Mouse (Mus musculus) hindbrain, embryonic 15.5 days (tissue): ENCODE data around the gene Wdr82. TPM values are rescaled to one million over a fixed set of nuclear protein-coding genes. Genes with fewer than 3 reads are reported as not detected.

ENCODE experiments used
- ATAC-seq: fragments of 200-750 bp; cut with Nextera tagmentation; 2 replicates; pipeline ENCODE4 v1.8.0; 2017; ENCODE audit warnings: low read depth, moderate number of reproducible peaks, moderate TSS enrichment; ENCODE audit not compliant: low FRiP score
- H3K27ac ChIP-seq: fragments of 300-500 bp; sonication (generic); replicated peaks from 2 replicates; pipeline ENCODE4 v1.5.1; 2015; ENCODE audit warnings: mild to moderate bottlenecking, inconsistent platforms
- H3K27me3 ChIP-seq: fragments of 300-500 bp; sonication (generic); 2 replicates; pipeline ENCODE4 v1.6.1; 2015; ENCODE audit warnings: control low read depth, inconsistent platforms
- H3K36me3 ChIP-seq: fragments of 300-500 bp; sonication (generic); 2 replicates; pipeline ENCODE4 v1.6.1; 2015; ENCODE audit warnings: control low read depth, inconsistent platforms
- H3K4me1 ChIP-seq: fragments of 300-500 bp; sonication (generic); replicated peaks from 2 replicates; pipeline ENCODE4 v1.6.1; 2015; ENCODE audit warnings: control low read depth, inconsistent platforms
- H3K4me2 ChIP-seq: fragments of 300-500 bp; sonication (generic); 2 replicates; pipeline ENCODE4 v1.6.1; 2015; ENCODE audit warnings: moderate library complexity, mild to moderate bottlenecking, inconsistent platforms
- H3K4me3 ChIP-seq: fragments of 300-500 bp; sonication (generic); 2 replicates; pipeline ENCODE4 v1.5.1; 2015; ENCODE audit warnings: mild to moderate bottlenecking, inconsistent platforms
- H3K9ac ChIP-seq: fragments of 300-500 bp; sonication (generic); 2 replicates; pipeline ENCODE4 v1.6.1; 2015; ENCODE audit warnings: inconsistent platforms
- H3K9me3 ChIP-seq: fragments of 300-500 bp; sonication (generic); 2 replicates; pipeline ENCODE4 v1.6.1; 2016; ENCODE audit warnings: control low read depth, inconsistent platforms
- WGBS: fragments of 180-500 bp; shearing (Covaris S2); methylation state at CpG from one replicate; pipeline ENCODE4 v1.1.7; 2015; 5-methylcytosine and 5-hydroxymethylcytosine counted together
- polyA plus RNA-seq: library from polyadenylated mRNA; unstranded; fragments of >200 nt; fragmentation: Nextera tagmentation; extraction: Ambion mirVana; gene quantifications from 2 replicates; pipeline ENCODE4 v1.2.1, GENCODE M21; 2015

Wdr82 gene
- polyA plus RNA-seq, 1 experiment from 2014 or later = 35.9 TPM

GRCm38 (mm10) chr9:106148541-106149398 is 22.0 kb upstream of the Wdr82 start:
- peaks cover 6% of the 10 kb centered on the region for H3K36me3 ChIP-seq
- H3K4me3 ChIP-seq = peak overlapping the region; percentile 90
- H3K9ac ChIP-seq = peak overlapping the region; percentile 94
- peaks cover 54% of the 10 kb centered on the region for H3K4me1 ChIP-seq
- peak overlapping the region; percentile 96 for H3K27ac ChIP-seq
- H3K4me2 ChIP-seq = peak overlapping the region; percentile 81
- H3K9me3 ChIP-seq = no peaks in the 10 kb centered on the region
- WGBS = 2% methylated on average over 36 of the region's 36 CpGs
- no peaks in the 10 kb centered on the region for H3K27me3 ChIP-seq
- peak; percentile 78 for ATAC-seq

GRCm38 (mm10) chr9:106149399-106149754 is 21.4 kb upstream of the Wdr82 start:
- WGBS = 9% methylated on average over 10 of the region's 10 CpGs
- Histone ChIP-seq H3K4me2 (peak overlapping the region; percentile 81), H3K27ac (peak overlapping the region; percentile 96), H3K9me3 (no peaks in the 10 kb centered on the region), H3K36me3 (peaks cover 6% of the 10 kb centered on the region), H3K4me1 (peaks cover 49% of the 10 kb centered on the region), H3K27me3 (no peaks in the 10 kb centered on the region), H3K4me3 (peak overlapping the region; percentile 90), H3K9ac (peak overlapping the region; percentile 94)
- ATAC-seq = no peak

GRCm38 (mm10) chr9:106154106-106154505 is 16.6 kb upstream of the Wdr82 start:
- peaks cover 41% of the 10 kb centered on the region for H3K4me1 ChIP-seq
- H3K4me2 ChIP-seq = no peak overlapping the region
- no peak for ATAC-seq
- H3K9ac ChIP-seq = no peak overlapping the region
- H3K27me3 ChIP-seq = no peaks in the 10 kb centered on the region
- H3K36me3 ChIP-seq = peaks cover 6% of the 10 kb centered on the region
- H3K27ac ChIP-seq = 0 out of 2 replicates have a peak overlapping the region, but pooled peaks have one; percentile 33
- H3K9me3 ChIP-seq = no peaks in the 10 kb centered on the region
- no peak overlapping the region for H3K4me3 ChIP-seq
- WGBS = 85% methylated on average over 9 of the region's 9 CpGs

- no peaks in the 10 kb centered on the region for H3K27me3 ChIP-seq
- H3K4me3 ChIP-seq = no peak overlapping the region
- H3K4me1 ChIP-seq = peaks cover 28% of the 10 kb centered on the region
- WGBS = 31% methylated on average over 5 of the region's 5 CpGs
- peak; percentile 40 for ATAC-seq
- H3K9me3 ChIP-seq = no peaks in the 10 kb centered on the region
- H3K27ac ChIP-seq = peak overlapping the region; percentile 9; the same call in 1 of the 2 replicates
- H3K36me3 ChIP-seq = peaks cover 6% of the 10 kb centered on the region
- no peak overlapping the region for H3K4me2 ChIP-seq
- H3K9ac ChIP-seq = no peak overlapping the region
Measured at GRCm38 (mm10) chr9:106156419-106156818, 14.3 kb upstream of the Wdr82 start.

- no peaks in the 10 kb centered on the region for H3K9me3 ChIP-seq
- ATAC-seq = no peak
- peaks cover 6% of the 10 kb centered on the region for H3K36me3 ChIP-seq
- no peaks in the 10 kb centered on the region for H3K27me3 ChIP-seq
- H3K4me3 ChIP-seq = no peak overlapping the region
- peaks cover 26% of the 10 kb centered on the region for H3K4me1 ChIP-seq
- WGBS = 82% methylated on average over 21 of the region's 21 CpGs
- peak overlapping the region; percentile 9; the same call in 1 of the 2 replicates for H3K27ac ChIP-seq
- no peak overlapping the region for H3K9ac ChIP-seq
- H3K4me2 ChIP-seq = no peak overlapping the region
Measured at GRCm38 (mm10) chr9:106156921-106157622, 13.7 kb upstream of the Wdr82 start.

- no peak overlapping the region for H3K4me3 ChIP-seq
- H3K9me3 ChIP-seq = no peaks in the 10 kb centered on the region
- no peak overlapping the region for H3K27ac ChIP-seq
- WGBS = 84% methylated on average over 10 of the region's 10 CpGs
- H3K4me2 ChIP-seq = no peak overlapping the region
- no peak for ATAC-seq
- peaks cover 2% of the 10 kb centered on the region for H3K36me3 ChIP-seq
- no peaks in the 10 kb centered on the region for H3K27me3 ChIP-seq
- H3K4me1 ChIP-seq = peaks cover 26% of the 10 kb centered on the region
- H3K9ac ChIP-seq = no peak overlapping the region
Measured at GRCm38 (mm10) chr9:106157623-106157925, 13.2 kb upstream of the Wdr82 start.

GRCm38 (mm10) chr9:106158037-106158491 is 12.7 kb upstream of the Wdr82 start, which contains the start of gene Glyctk:
Glyctk (minus strand) TSS chr9:106158138.
- Histone ChIP-seq H3K9me3 (no peaks in the 10 kb centered on the region), H3K4me2 (no peak within 1 kb of the TSS), H3K4me3 (no peak within 1 kb of the TSS), H3K9ac (no peak within 1 kb of the TSS), H3K27me3 (no peaks in the 10 kb centered on the region), H3K27ac (no peak within 1 kb of the TSS), H3K36me3 (no peaks in the 10 kb centered on the region; the same call in 1 of the 2 replicates), H3K4me1 (peaks cover 26% of the 10 kb centered on the region)
- 68% methylated on average over 6 of the region's 6 CpGs for whole genome bisulfite sequencing
- no peak for ATAC-seq

GRCm38 (mm10) chr9:106159237-106159636 is 11.5 kb upstream of the Wdr82 start:
- WGBS = 85% methylated on average over 9 of the region's 9 CpGs
- Histone ChIP-seq H3K27ac (peak overlapping the region; percentile 100; the same call in 1 of the 2 replicates), H3K9me3 (no peaks in the 10 kb centered on the region), H3K4me3 (peak overlapping the region; percentile 65; the same call in 1 of the 2 replicates), H3K9ac (no peak overlapping the region), H3K36me3 (no peaks in the 10 kb centered on the region; the same call in 1 of the 2 replicates), H3K4me2 (peak overlapping the region; percentile 65), H3K27me3 (no peaks in the 10 kb centered on the region), H3K4me1 (peaks cover 26% of the 10 kb centered on the region)
- no peak for ATAC-seq

GRCm38 (mm10) chr9:106159784-106160301 is 10.9 kb upstream of the Wdr82 start:
- Histone ChIP-seq H3K27me3 (no peaks in the 10 kb centered on the region), H3K4me1 (peaks cover 26% of the 10 kb centered on the region), H3K4me3 (peak overlapping the region; percentile 65), H3K9ac (peak overlapping the region; percentile 63), H3K36me3 (no peaks in the 10 kb centered on the region), H3K9me3 (no peaks in the 10 kb centered on the region), H3K27ac (peak overlapping the region; percentile 100), H3K4me2 (peak overlapping the region; percentile 65)
- 2% methylated on average over 24 of the region's 24 CpGs for WGBS
- ATAC-seq = peak; percentile 82

- Histone ChIP-seq H3K4me2 (peak overlapping the region; percentile 65), H3K9me3 (no peaks in the 10 kb centered on the region), H3K4me3 (peak overlapping the region; percentile 65), H3K36me3 (no peaks in the 10 kb centered on the region), H3K27ac (peak overlapping the region; percentile 100), H3K4me1 (peaks cover 26% of the 10 kb centered on the region), H3K9ac (peak overlapping the region; percentile 63), H3K27me3 (no peaks in the 10 kb centered on the region)
- no peak for ATAC-seq
- WGBS = 40% methylated on average over 5 of the region's 5 CpGs
Measured at GRCm38 (mm10) chr9:106160426-106160825, 10.3 kb upstream of the Wdr82 start.

GRCm38 (mm10) chr9:106166709-106167108 is 4.0 kb upstream of the Wdr82 start:
- 73% methylated on average over 2 of the region's 2 CpGs for WGBS
- Histone ChIP-seq H3K9ac (no peak overlapping the region), H3K27ac (no peak overlapping the region), H3K4me3 (no peak overlapping the region), H3K27me3 (no peaks in the 10 kb centered on the region), H3K36me3 (no peaks in the 10 kb centered on the region), H3K9me3 (no peaks in the 10 kb centered on the region), H3K4me2 (no peak overlapping the region), H3K4me1 (peaks cover 10% of the 10 kb centered on the region)
- no peak for ATAC-seq

- Histone ChIP-seq H3K4me2 (no peak overlapping the region), H3K27me3 (no peaks in the 10 kb centered on the region), H3K9me3 (no peaks in the 10 kb centered on the region), H3K36me3 (no peaks in the 10 kb centered on the region), H3K4me3 (no peak overlapping the region), H3K27ac (no peak overlapping the region), H3K4me1 (peaks cover 14% of the 10 kb centered on the region), H3K9ac (no peak overlapping the region)
- 75% methylated on average over 3 of the region's 3 CpGs for WGBS
- ATAC-seq = no peak
Measured at GRCm38 (mm10) chr9:106167241-106167640, 3.5 kb upstream of the Wdr82 start.
